ENCODE assay signal across 17 mouse cellular contexts in genomic region chr9:15506863-15507262, GRCm38 (mm10). TPM values are rescaled to one million over a fixed set of nuclear protein-coding genes. Genes with fewer than 3 reads are reported as not detected.
DNase-seq lines count a peak whose midpoint lies in the region; ATAC-seq and TF ChIP-seq lines count a peak whose summit lies in the region.
"Had no signal": no experiment of that assay in that cellular context is flagged by ENCODE, and none has a peak within 500 bp of the region (broad histone marks: within the 10 kb centered on the region; RNA-seq: fewer than 3 reads in every experiment).

No protein-coding gene starts in this region.

- intact Hi-C loops in heart, postnatal 10 days (cut with DNase I): loop anchor here (2.0 kb wide), 1 partner anchor 20 kb away; no protein-coding TSS in a partner anchor

- peaks cover 49% of the 10 kb centered on the region for H3K4me1 ChIP-seq in heart, embryonic 11.5 days (ENCODE audit: control insufficient read depth, insufficient read depth, low read length)
- H3K4me1 ChIP-seq in lung, embryonic 16.5 days (replicated peaks; ENCODE audit: control insufficient read depth, insufficient read depth, low read length): peaks cover 23% of the 10 kb centered on the region
- H3K4me1 ChIP-seq in small intestine, adult 2 months (ENCODE audit: control insufficient read depth, insufficient read depth, insufficient read length, low read length): peaks cover 31% of the 10 kb centered on the region

- H3K27ac ChIP-seq in heart, embryonic 11.5 days (ENCODE audit: low read depth, low read length): 0 out of 2 replicates have a peak overlapping the region, but pooled peaks have one; percentile 35
- peak overlapping the region; percentile 64; the same call in 1 of the 2 replicates for H3K27ac ChIP-seq in lung, embryonic 16.5 days (ENCODE audit: low read length)
- peak overlapping the region; percentile 62 for H3K27ac ChIP-seq in small intestine, adult 2 months (ENCODE audit: insufficient read depth, low read depth, low read length)
- H3K27ac ChIP-seq: embryonic facial prominence, embryonic 15.5 days; midbrain, embryonic 12.5 days; neural tube, embryonic 12.5 days had no signal

- no peaks in the 10 kb centered on the region for H3K27me3 ChIP-seq in heart, embryonic 11.5 days (ENCODE audit: control insufficient read depth, insufficient read depth, low read length)
- H3K27me3 ChIP-seq in lung, embryonic 16.5 days (ENCODE audit: control insufficient read depth, insufficient read depth, low read depth, low read length): no peaks in the 10 kb centered on the region
- H3K27me3 ChIP-seq in small intestine, adult 2 months (ENCODE audit: control insufficient read depth, insufficient read depth, low read length): no peaks in the 10 kb centered on the region
- H3K27me3 ChIP-seq: embryonic facial prominence, embryonic 15.5 days; limb, embryonic 15.5 days; midbrain, embryonic 12.5 days; neural tube, embryonic 12.5 days had no signal

- H3K4me2 ChIP-seq in heart, embryonic 11.5 days: no peak overlapping the region
- no peak overlapping the region for H3K4me2 ChIP-seq in lung, embryonic 16.5 days (ENCODE audit: low read depth, low read length)
- H3K4me2 ChIP-seq: embryonic facial prominence, embryonic 15.5 days; limb, embryonic 15.5 days; midbrain, embryonic 12.5 days; neural tube, embryonic 12.5 days had no signal

- ATAC-seq in heart, embryonic 11.5 days (replicated peaks; ENCODE audit: insufficient number of reproducible peaks, low FRiP score, low TSS enrichment): no peak
- ATAC-seq in lung, embryonic 16.5 days (ENCODE audit: low read depth): no peak
- ATAC-seq: forebrain, postnatal 0 days; inflammation-experienced regulatory T-cells, adult 6 months had no signal

- no peak for TF ChIP-seq POLR2A in small intestine, adult 2 months (IDR thresholded peaks at IDR 0.05; ENCODE audit: low read depth, low read length)

- no peak overlapping the region for H3K4me3 ChIP-seq in heart, embryonic 11.5 days (ENCODE audit: low read depth, low read length)
- H3K4me3 ChIP-seq in lung, embryonic 16.5 days (ENCODE audit: low read length): no peak overlapping the region
- H3K4me3 ChIP-seq in small intestine, adult 2 months (ENCODE audit: low read depth, low read length): no peak overlapping the region
- H3K4me3 ChIP-seq: embryonic facial prominence, embryonic 15.5 days; limb, embryonic 15.5 days; midbrain, embryonic 12.5 days; neural tube, embryonic 12.5 days had no signal

- H3K36me3 ChIP-seq in heart, embryonic 11.5 days (ENCODE audit: control insufficient read depth, insufficient read depth, low read length): no peaks in the 10 kb centered on the region
- no peaks in the 10 kb centered on the region for H3K36me3 ChIP-seq in lung, embryonic 16.5 days (ENCODE audit: control insufficient read depth, insufficient read depth, low read length)
- no peaks in the 10 kb centered on the region for H3K36me3 ChIP-seq in small intestine, adult 2 months (ENCODE audit: control insufficient read depth, insufficient read depth, low read length)
- H3K36me3 ChIP-seq: embryonic facial prominence, embryonic 15.5 days; limb, embryonic 15.5 days; midbrain, embryonic 12.5 days; neural tube, embryonic 12.5 days had no signal

- no peak for DNase-seq in heart, postnatal 10 days
- DNase-seq in lung, postnatal 10 days: no peak
- DNase-seq in kidney, adult 8-10 months: peak; percentile 64 to 66
- DNase-seq in ovary, postnatal 36 days (ENCODE audit: low spot score): no peak
- no peak for DNase-seq in frontal cortex, postnatal 25 days (ENCODE audit: low spot score in 2 of 2)
- DNase-seq: cerebellum, postnatal 10 days; forebrain, postnatal 0 days; retina, postnatal 1 day; thymus, adult 2 months had no signal

- H3K9ac ChIP-seq in heart, embryonic 11.5 days (ENCODE audit: low read depth, low read length): no peak overlapping the region
- no peak overlapping the region for H3K9ac ChIP-seq in lung, embryonic 16.5 days (ENCODE audit: low read length)
- H3K9ac ChIP-seq: embryonic facial prominence, embryonic 15.5 days; forebrain, postnatal 0 days; limb, embryonic 15.5 days; midbrain, embryonic 12.5 days; neural tube, embryonic 12.5 days had no signal

- H3K9me3 ChIP-seq in heart, embryonic 11.5 days (replicated peaks; ENCODE audit: control insufficient read depth, low read length): no peaks in the 10 kb centered on the region
- no peaks in the 10 kb centered on the region for H3K9me3 ChIP-seq in lung, embryonic 16.5 days (ENCODE audit: control insufficient read depth, low read length)
- H3K9me3 ChIP-seq: embryonic facial prominence, embryonic 15.5 days; limb, embryonic 15.5 days; midbrain, embryonic 12.5 days; neural tube, embryonic 12.5 days had no signal

- WGBS in heart, embryonic 11.5 days (ENCODE audit: insufficient replicate concordance): 53% methylated on average over 3 of the region's 3 CpGs
- 59% methylated on average over 3 of the region's 3 CpGs for WGBS in lung, embryonic 16.5 days
- 42% methylated on average over 3 of the region's 3 CpGs for WGBS in small intestine, adult 2 months

- TF ChIP-seq CTCF in small intestine, adult 2 months (IDR thresholded peaks at IDR 0.05; ENCODE audit: extremely low read depth, insufficient read length, insufficient replicate concordance, low read depth, low read length): no peak

RNA-seq across cellular contexts. Expression of gene Smco4, which starts 13.6 kb away (rescaled TPM):
- polyA plus RNA-seq in heart, embryonic 11.5 days (2014; fragmentation: Nextera tagmentation; extraction: Ambion mirVana): 2.2 and 3.4 TPM in 2 replicates
- 10 to 100 TPM; 23.5 to 27.9 TPM for total RNA-seq in heart, postnatal 10 days (2021)
- 3.2 and 3.4 TPM in 2 replicates for polyA plus RNA-seq in lung, embryonic 16.5 days (2015; fragmentation: Nextera tagmentation; extraction: Ambion mirVana)
- 6.8 and 15.2 TPM in 2 replicates for polyA plus RNA-seq in small intestine, adult 2 months (2012; rRNA removed)

Comparison
In these comparisons a context has a peak if more than half of its experiments do, and no peak if none do; other contexts are left out.
1. DNase-seq: peak in kidney, adult 8-10 months (2 of 2); none in heart, postnatal 10 days (0 of 2), lung, postnatal 10 days (single experiment), ovary, postnatal 36 days (single experiment) and frontal cortex, postnatal 25 days (0 of 2).
2. Peak in every context shown above with its lines, with median percentiles within 50 percentile points of each other: H3K27ac ChIP-seq.